Mouse (Mus musculus): ENCODE results near the gene Rora.

Gene Rora

GRCm38 (mm10) chr9:69304492-69304891, 650.9 kb downstream of the Rora start:
- DNase-seq (ENCODE audit: low spot score in 2 of 2), result no peak

- no peak for DNase-seq (ENCODE audit: low spot score in 2 of 2)
Measured at GRCm38 (mm10) chr9:69304991-69305390, 651.4 kb downstream of the Rora start.

- no peak for DNase-seq (ENCODE audit: low spot score in 2 of 2)
Measured at GRCm38 (mm10) chr9:69306734-69307528, 653.3 kb downstream of the Rora start.

- no peak for DNase-seq (ENCODE audit: low spot score in 2 of 2)
Measured at GRCm38 (mm10) chr9:69307974-69308373, 654.4 kb downstream of the Rora start.

GRCm38 (mm10) chr9:69310524-69310923, 656.9 kb downstream of the Rora start:
- no peak for DNase-seq (ENCODE audit: low spot score in 2 of 2)

- no peak for DNase-seq (ENCODE audit: low spot score in 2 of 2)
Measured at GRCm38 (mm10) chr9:69313297-69313696, 659.7 kb downstream of the Rora start.

GRCm38 (mm10) chr9:69314451-69315210, 661.0 kb downstream of the Rora start:
- no peak for DNase-seq (ENCODE audit: low spot score in 2 of 2)

- no peak for DNase-seq (ENCODE audit: low spot score in 2 of 2)
Measured at GRCm38 (mm10) chr9:69317527-69318115, 664.0 kb downstream of the Rora start.

GRCm38 (mm10) chr9:69319434-69319833, 665.8 kb downstream of the Rora start:
- DNase-seq (ENCODE audit: low spot score in 2 of 2), result no peak

GRCm38 (mm10) chr9:69319913-69320634, 666.5 kb downstream of the Rora start:
- DNase-seq (ENCODE audit: low spot score in 2 of 2), result no peak

GRCm38 (mm10) chr9:69320635-69321027, 667.0 kb downstream of the Rora start:
- DNase-seq (ENCODE audit: low spot score in 2 of 2), result no peak

GRCm38 (mm10) chr9:69321956-69322355, 668.4 kb downstream of the Rora start:
- no peak for DNase-seq (ENCODE audit: low spot score in 2 of 2)

GRCm38 (mm10) chr9:69323831-69324230, 670.2 kb downstream of the Rora start:
- DNase-seq (ENCODE audit: low spot score in 2 of 2), result no peak

- no peak for DNase-seq (ENCODE audit: low spot score in 2 of 2)
Measured at GRCm38 (mm10) chr9:69327077-69327476, 673.5 kb downstream of the Rora start.

GRCm38 (mm10) chr9:69327591-69327990, 674.0 kb downstream of the Rora start:
- no peak for DNase-seq (ENCODE audit: low spot score in 2 of 2)

- DNase-seq (ENCODE audit: low spot score in 2 of 2), result no peak
Measured at GRCm38 (mm10) chr9:69331790-69332189, 678.2 kb downstream of the Rora start.

GRCm38 (mm10) chr9:69332802-69333568, 679.4 kb downstream of the Rora start:
- DNase-seq (ENCODE audit: low spot score in 2 of 2), result no peak

GRCm38 (mm10) chr9:69333654-69334053, 680.1 kb downstream of the Rora start:
- no peak for DNase-seq (ENCODE audit: low spot score in 2 of 2)

- no peak for DNase-seq (ENCODE audit: low spot score in 2 of 2)
Measured at GRCm38 (mm10) chr9:69334106-69334505, 680.5 kb downstream of the Rora start.

GRCm38 (mm10) chr9:69336063-69336462, 682.5 kb downstream of the Rora start:
- no peak for DNase-seq (ENCODE audit: low spot score in 2 of 2)

GRCm38 (mm10) chr9:69339199-69339598, 685.6 kb downstream of the Rora start:
- DNase-seq (ENCODE audit: low spot score in 2 of 2), result no peak

All from left cerebral cortex, adult 9 months (tissue).